Mouse (Mus musculus): ENCODE measurements at regions not wholly inside any gene's neighbourhood (a gene's known extent, or its start where the extent isn't known, plus 50 kb on each side); places are given as distances from the start of the nearest gene placed in this dataset.

- no peaks in the 10 kb centered on the region for H3K36me3 ChIP-seq (ENCODE audit: control insufficient read depth, insufficient read depth, low read length)
- ATAC-seq (ENCODE audit: low read depth): no peak
- H3K4me3 ChIP-seq (ENCODE audit: low read length): no peak overlapping the region
These were observed 406.8 kb upstream of the Ppp6c start for GRCm38 (mm10) chr2:39633041-39633440.

GRCm38 (mm10) chr2:39614221-39614620, 388.0 kb upstream of the Ppp6c start:
- Histone ChIP-seq H3K9ac (ENCODE audit: low read length) (no peak overlapping the region), H3K4me2 (ENCODE audit: low read depth, low read length) (no peak overlapping the region), H3K36me3 (ENCODE audit: control insufficient read depth, insufficient read depth, low read length) (no peaks in the 10 kb centered on the region), H3K4me3 (ENCODE audit: low read length) (no peak overlapping the region), H3K9me3 (ENCODE audit: control insufficient read depth, low read length) (no peaks in the 10 kb centered on the region), H3K27me3 (ENCODE audit: control insufficient read depth, insufficient read depth, low read depth, low read length) (no peaks in the 10 kb centered on the region), H3K27ac (ENCODE audit: low read length) (no peak overlapping the region), H3K4me1 (replicated peaks; ENCODE audit: control insufficient read depth, insufficient read depth, low read length) (no peaks in the 10 kb centered on the region)
- 70% methylated on average over 10 of the region's 10 CpGs for WGBS
- ATAC-seq (ENCODE audit: low read depth): no peak

More at GRCm38 (mm10) chr2:39633041-39633440, 406.8 kb upstream of the Ppp6c start:
- Histone ChIP-seq H3K27me3 (ENCODE audit: control insufficient read depth, insufficient read depth, low read depth, low read length) (no peaks in the 10 kb centered on the region), H3K27ac (ENCODE audit: low read length) (no peak overlapping the region), H3K4me1 (replicated peaks; ENCODE audit: control insufficient read depth, insufficient read depth, low read length) (no peaks in the 10 kb centered on the region), H3K9ac (ENCODE audit: low read length) (no peak overlapping the region), H3K9me3 (ENCODE audit: control insufficient read depth, low read length) (no peaks in the 10 kb centered on the region), H3K4me2 (ENCODE audit: low read depth, low read length) (no peak overlapping the region)

GRCm38 (mm10) chr2:39612809-39613208, 386.6 kb upstream of the Ppp6c start:
- Histone ChIP-seq H3K4me3 (ENCODE audit: low read length) (no peak overlapping the region), H3K9me3 (ENCODE audit: control insufficient read depth, low read length) (no peaks in the 10 kb centered on the region), H3K36me3 (ENCODE audit: control insufficient read depth, insufficient read depth, low read length) (no peaks in the 10 kb centered on the region), H3K27ac (ENCODE audit: low read length) (no peak overlapping the region), H3K27me3 (ENCODE audit: control insufficient read depth, insufficient read depth, low read depth, low read length) (no peaks in the 10 kb centered on the region), H3K4me2 (ENCODE audit: low read depth, low read length) (no peak overlapping the region), H3K4me1 (replicated peaks; ENCODE audit: control insufficient read depth, insufficient read depth, low read length) (no peaks in the 10 kb centered on the region), H3K9ac (ENCODE audit: low read length) (no peak overlapping the region)
- no peak for ATAC-seq (ENCODE audit: low read depth)
- WGBS: 64% methylated on average over 1 of the region's 1 CpGs

GRCm38 (mm10) chr2:39612236-39612635, 386.0 kb upstream of the Ppp6c start:
- ATAC-seq (ENCODE audit: low read depth): no peak
- H3K4me2 ChIP-seq (ENCODE audit: low read depth, low read length): no peak overlapping the region
- H3K27me3 ChIP-seq (ENCODE audit: control insufficient read depth, insufficient read depth, low read depth, low read length): no peaks in the 10 kb centered on the region
- no peak overlapping the region for H3K9ac ChIP-seq (ENCODE audit: low read length)
- no peak overlapping the region for H3K4me3 ChIP-seq (ENCODE audit: low read length)
- WGBS: 75% methylated on average over 2 of the region's 2 CpGs
- H3K4me1 ChIP-seq (replicated peaks; ENCODE audit: control insufficient read depth, insufficient read depth, low read length): no peaks in the 10 kb centered on the region
- H3K27ac ChIP-seq (ENCODE audit: low read length): no peak overlapping the region
- H3K36me3 ChIP-seq (ENCODE audit: control insufficient read depth, insufficient read depth, low read length): no peaks in the 10 kb centered on the region
- H3K9me3 ChIP-seq (ENCODE audit: control insufficient read depth, low read length): no peaks in the 10 kb centered on the region

GRCm38 (mm10) chr2:39602256-39602655, 376.0 kb upstream of the Ppp6c start:
- Histone ChIP-seq H3K9me3 (ENCODE audit: control insufficient read depth, low read length) (no peaks in the 10 kb centered on the region), H3K9ac (ENCODE audit: low read length) (no peak overlapping the region), H3K27ac (ENCODE audit: low read length) (no peak overlapping the region), H3K36me3 (ENCODE audit: control insufficient read depth, insufficient read depth, low read length) (no peaks in the 10 kb centered on the region), H3K27me3 (ENCODE audit: control insufficient read depth, insufficient read depth, low read depth, low read length) (no peaks in the 10 kb centered on the region), H3K4me3 (ENCODE audit: low read length) (no peak overlapping the region), H3K4me1 (replicated peaks; ENCODE audit: control insufficient read depth, insufficient read depth, low read length) (no peaks in the 10 kb centered on the region), H3K4me2 (ENCODE audit: low read depth, low read length) (no peak overlapping the region)
- no peak for ATAC-seq (ENCODE audit: low read depth)

GRCm38 (mm10) chr2:39558193-39558592, 331.9 kb upstream of the Ppp6c start:
- H3K9me3 ChIP-seq (ENCODE audit: control insufficient read depth, low read length): no peaks in the 10 kb centered on the region
- WGBS: 39% methylated on average over 1 of the region's 1 CpGs
- peak; percentile 45 for ATAC-seq (ENCODE audit: low read depth)

GRCm38 (mm10) chr2:39507984-39508383, 281.7 kb upstream of the Ppp6c start:
- H3K4me2 ChIP-seq (ENCODE audit: low read depth, low read length): no peak overlapping the region
- H3K4me1 ChIP-seq (replicated peaks; ENCODE audit: control insufficient read depth, insufficient read depth, low read length): no peaks in the 10 kb centered on the region
- H3K4me3 ChIP-seq (ENCODE audit: low read length): no peak overlapping the region
- H3K27me3 ChIP-seq (ENCODE audit: control insufficient read depth, insufficient read depth, low read depth, low read length): no peaks in the 10 kb centered on the region
- WGBS: 84% methylated on average over 2 of the region's 2 CpGs
- H3K27ac ChIP-seq (ENCODE audit: low read length): no peak overlapping the region
- no peaks in the 10 kb centered on the region for H3K9me3 ChIP-seq (ENCODE audit: control insufficient read depth, low read length)
- H3K36me3 ChIP-seq (ENCODE audit: control insufficient read depth, insufficient read depth, low read length): no peaks in the 10 kb centered on the region
- ATAC-seq (ENCODE audit: low read depth): no peak
- no peak overlapping the region for H3K9ac ChIP-seq (ENCODE audit: low read length)

More at GRCm38 (mm10) chr2:39558193-39558592, 331.9 kb upstream of the Ppp6c start:
- Histone ChIP-seq H3K4me2 (ENCODE audit: low read depth, low read length) (no peak overlapping the region), H3K27ac (ENCODE audit: low read length) (no peak overlapping the region), H3K36me3 (ENCODE audit: control insufficient read depth, insufficient read depth, low read length) (no peaks in the 10 kb centered on the region), H3K27me3 (ENCODE audit: control insufficient read depth, insufficient read depth, low read depth, low read length) (no peaks in the 10 kb centered on the region), H3K4me1 (replicated peaks; ENCODE audit: control insufficient read depth, insufficient read depth, low read length) (no peaks in the 10 kb centered on the region), H3K4me3 (ENCODE audit: low read length) (no peak overlapping the region), H3K9ac (ENCODE audit: low read length) (no peak overlapping the region)

- no peaks in the 10 kb centered on the region for H3K27me3 ChIP-seq (ENCODE audit: control insufficient read depth, insufficient read depth, low read depth, low read length)
- no peak overlapping the region for H3K4me3 ChIP-seq (ENCODE audit: low read length)
- no peaks in the 10 kb centered on the region for H3K36me3 ChIP-seq (ENCODE audit: control insufficient read depth, insufficient read depth, low read length)
- WGBS: 57% methylated on average over 12 of the region's 12 CpGs
- no peaks in the 10 kb centered on the region for H3K4me1 ChIP-seq (replicated peaks; ENCODE audit: control insufficient read depth, insufficient read depth, low read length)
- no peak overlapping the region for H3K9ac ChIP-seq (ENCODE audit: low read length)
- no peak for ATAC-seq (ENCODE audit: low read depth)
- H3K9me3 ChIP-seq (ENCODE audit: control insufficient read depth, low read length): no peaks in the 10 kb centered on the region
- H3K4me2 ChIP-seq (ENCODE audit: low read depth, low read length): no peak overlapping the region
- no peak overlapping the region for H3K27ac ChIP-seq (ENCODE audit: low read length)
These were observed 257.1 kb upstream of the Ppp6c start for GRCm38 (mm10) chr2:39483208-39483912.

GRCm38 (mm10) chr2:39482608-39483007, 256.4 kb upstream of the Ppp6c start:
- no peaks in the 10 kb centered on the region for H3K36me3 ChIP-seq (ENCODE audit: control insufficient read depth, insufficient read depth, low read length)
- no peak overlapping the region for H3K27ac ChIP-seq (ENCODE audit: low read length)
- ATAC-seq (ENCODE audit: low read depth): no peak
- no peak overlapping the region for H3K9ac ChIP-seq (ENCODE audit: low read length)
- H3K4me1 ChIP-seq (replicated peaks; ENCODE audit: control insufficient read depth, insufficient read depth, low read length): no peaks in the 10 kb centered on the region
- 73% methylated on average over 2 of the region's 2 CpGs for WGBS
- H3K4me2 ChIP-seq (ENCODE audit: low read depth, low read length): no peak overlapping the region
- no peak overlapping the region for H3K4me3 ChIP-seq (ENCODE audit: low read length)
- H3K27me3 ChIP-seq (ENCODE audit: control insufficient read depth, insufficient read depth, low read depth, low read length): no peaks in the 10 kb centered on the region
- H3K9me3 ChIP-seq (ENCODE audit: control insufficient read depth, low read length): no peaks in the 10 kb centered on the region

GRCm38 (mm10) chr2:39480236-39480635, 254.0 kb upstream of the Ppp6c start:
- Histone ChIP-seq H3K4me1 (replicated peaks; ENCODE audit: control insufficient read depth, insufficient read depth, low read length) (no peaks in the 10 kb centered on the region), H3K9me3 (ENCODE audit: control insufficient read depth, low read length) (no peaks in the 10 kb centered on the region), H3K4me3 (ENCODE audit: low read length) (no peak overlapping the region), H3K27ac (ENCODE audit: low read length) (no peak overlapping the region), H3K36me3 (ENCODE audit: control insufficient read depth, insufficient read depth, low read length) (no peaks in the 10 kb centered on the region), H3K27me3 (ENCODE audit: control insufficient read depth, insufficient read depth, low read depth, low read length) (no peaks in the 10 kb centered on the region), H3K9ac (ENCODE audit: low read length) (no peak overlapping the region), H3K4me2 (ENCODE audit: low read depth, low read length) (no peak overlapping the region)
- ATAC-seq (ENCODE audit: low read depth): no peak
- 63% methylated on average over 3 of the region's 3 CpGs for WGBS
